Mouse (Mus musculus) forebrain, embryonic 14.5 days (tissue): Measurements from ENCODE around the gene Gstm3. TPM values are rescaled to one million over a fixed set of nuclear protein-coding genes. Genes with fewer than 3 reads are reported as not detected.
A peak's percentile ranks its signal among the peaks of the same experiment; 100 is the strongest.

ENCODE experiments used
- ATAC-seq: fragments of 200-750 bp; cut with Nextera tagmentation; 2 replicates; pipeline ENCODE4 v1.8.0; 2017; ENCODE audit warnings: mild to moderate bottlenecking, moderate library complexity
- DNase-seq: peaks from one replicate; pipeline ENCODE4 v3.0.0-alpha.2; 2015; ENCODE audit warnings: low spot score
- H3K27ac ChIP-seq: fragments of 300-500 bp; sonication (generic); 2 replicates; pipeline ENCODE4 v1.5.1; 2014; ENCODE audit warnings: low read depth, mild to moderate bottlenecking, control low read depth, low read length, moderate library complexity
- H3K27me3 ChIP-seq: fragments of 300-500 bp; sonication (generic); replicated peaks from 2 replicates; pipeline ENCODE4 v1.6.1; 2014; ENCODE audit warnings: low read length, control low read depth, mixed read lengths; ENCODE audit not compliant: control insufficient read depth, insufficient read depth
- H3K36me3 ChIP-seq: fragments of 300-500 bp; sonication (generic); 2 replicates; pipeline ENCODE4 v1.6.1; 2014; ENCODE audit warnings: low read length, control low read depth; ENCODE audit not compliant: control insufficient read depth, insufficient read depth
- H3K4me1 ChIP-seq: fragments of 300-500 bp; sonication (generic); 2 replicates; pipeline ENCODE4 v1.6.1; 2014; ENCODE audit warnings: antibody characterized with exemption, low read length, control low read depth; ENCODE audit not compliant: control insufficient read depth, insufficient read depth
- H3K4me2 ChIP-seq: fragments of 300-500 bp; sonication (generic); 2 replicates; pipeline ENCODE4 v1.6.1; 2014; ENCODE audit warnings: mild to moderate bottlenecking, control low read depth, low read length
- H3K4me3 ChIP-seq: fragments of 300-500 bp; sonication (generic); 2 replicates; pipeline ENCODE4 v1.5.1; 2014; ENCODE audit warnings: low read depth, low read length, control low read depth
- H3K9ac ChIP-seq: fragments of 300-500 bp; sonication (generic); 2 replicates; pipeline ENCODE4 v1.6.1; 2014; ENCODE audit warnings: mild to moderate bottlenecking, low read length, control low read depth, moderate library complexity
- H3K9me3 ChIP-seq: fragments of 300-500 bp; sonication (generic); replicated peaks from 2 replicates; pipeline ENCODE4 v1.6.1; 2016; ENCODE audit warnings: low read length, control low read depth, mixed read lengths; ENCODE audit not compliant: control insufficient read depth
- WGBS: fragments of 180-500 bp; shearing (Covaris S2); extraction: QIAGEN DNeasy Blood & Tissue Kit; methylation state at CpG from one replicate; pipeline ENCODE4 v1.1.7; 2014; 5-methylcytosine and 5-hydroxymethylcytosine counted together
- polyA plus RNA-seq: library from polyadenylated mRNA; unstranded; fragments of >200 nt; fragmentation: Nextera tagmentation; extraction: Ambion mirVana; gene quantifications from 2 replicates; pipeline ENCODE4 v1.2.1, GENCODE M21; 2014

The Gstm3 gene
- polyA plus RNA-seq, 1 experiment from 2014 or later = not detected

DNA sequence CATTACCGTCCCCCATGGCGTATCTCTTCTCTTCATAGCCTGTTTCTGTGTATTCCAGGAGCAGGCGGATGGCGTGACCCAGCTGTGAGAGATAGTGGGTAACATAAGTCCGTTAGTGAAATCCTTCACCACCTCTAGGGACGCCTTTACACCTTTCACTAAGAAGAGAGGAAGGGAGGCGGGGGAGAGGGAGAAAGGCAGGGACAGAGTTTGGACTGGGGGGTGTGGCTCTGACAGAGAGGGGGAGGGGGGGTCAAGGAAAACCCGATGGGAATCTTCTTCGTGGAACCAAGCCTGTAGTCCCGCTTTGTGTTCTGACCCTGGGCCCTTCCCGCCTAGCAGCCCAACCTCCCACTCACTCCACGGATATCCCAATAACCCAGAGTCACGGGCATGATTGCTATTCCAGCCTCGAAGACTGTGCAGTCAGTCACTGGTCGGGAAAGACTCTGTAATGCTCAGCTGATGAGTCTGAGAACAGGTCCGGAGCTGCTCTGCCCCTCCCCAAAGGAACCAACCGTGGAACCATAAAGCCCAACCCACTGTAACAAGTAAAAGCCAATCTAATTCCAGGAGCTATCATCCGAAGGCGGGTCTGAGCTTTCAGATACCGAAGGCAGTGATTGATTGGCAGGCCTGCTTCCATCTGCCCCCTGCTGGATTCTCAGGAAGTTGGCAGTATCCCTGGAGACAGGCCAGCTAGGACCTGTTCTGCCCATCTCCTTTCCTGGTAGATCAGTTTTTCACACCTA, 25.7 kb downstream of the Gstm3 start, which contains the start of gene Gstm6:
Gstm6 (minus strand) TSS at position 511 of the 752 bp plus-strand sequence.
- H3K27me3 ChIP-seq = no peaks in the 10 kb centered on the region
- peak within 1 kb of the TSS; percentile 10; the same call in 1 of the 2 replicates for H3K4me3 ChIP-seq
- no peaks in the 10 kb centered on the region for H3K9me3 ChIP-seq
- ATAC-seq = peak; percentile 91
- H3K4me2 ChIP-seq = peak within 1 kb of the TSS; percentile 37
- H3K27ac ChIP-seq = no peak within 1 kb of the TSS
- H3K36me3 ChIP-seq = no peaks in the 10 kb centered on the region
- DNase-seq = peak; percentile 87
- H3K9ac ChIP-seq = peak within 1 kb of the TSS; percentile 1; the same call in 1 of the 2 replicates
- 17% methylated on average over 20 of the region's 20 CpGs for WGBS
- 0 out of 2 replicates have a peak, but pooled peaks cover 4% of the 10 kb centered on the region for H3K4me1 ChIP-seq

DNA sequence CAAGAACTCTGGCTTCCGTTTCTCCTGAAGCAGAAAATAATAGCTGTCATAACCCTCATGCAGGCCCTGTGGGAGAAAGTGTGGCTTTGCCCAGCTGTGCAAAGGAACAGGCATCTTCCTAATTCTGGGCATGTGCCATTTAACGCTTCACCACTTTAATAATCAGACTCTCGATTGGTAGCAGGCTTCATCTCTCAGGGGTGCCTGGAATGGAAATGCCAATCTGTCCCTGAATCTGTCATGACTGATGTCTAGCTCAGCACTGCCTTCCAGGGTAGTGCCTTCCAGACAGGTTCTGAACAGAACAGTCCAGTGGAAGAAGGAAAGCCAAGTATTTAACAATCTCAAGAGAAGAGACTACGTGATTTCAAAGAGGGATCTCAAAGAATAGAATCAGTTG, 27.8 kb downstream of the Gstm3 start:
- WGBS = 74% methylated on average over 4 of the region's 4 CpGs

DNA sequence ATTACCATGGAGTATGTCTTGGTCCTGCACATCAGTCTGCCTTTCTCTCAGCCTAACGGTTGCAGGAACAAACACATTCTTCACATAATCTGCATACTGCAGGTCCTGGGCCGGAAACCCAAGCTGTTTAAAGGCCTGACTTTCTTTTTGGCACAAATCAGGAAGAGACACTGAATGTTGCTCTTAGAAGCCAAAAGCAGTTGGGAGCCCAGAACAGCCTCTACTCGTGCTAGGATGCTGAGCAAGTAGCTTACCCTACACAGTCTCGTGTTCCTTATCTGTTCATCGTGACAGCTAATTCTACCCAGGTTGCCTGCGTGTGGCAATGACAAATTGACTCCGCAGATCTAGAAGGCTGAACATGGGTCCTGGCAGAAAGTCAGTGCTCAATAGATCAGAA, 28.6 kb downstream of the Gstm3 start:
- H3K9me3 ChIP-seq = no peaks in the 10 kb centered on the region
- H3K9ac ChIP-seq = no peak overlapping the region
- no peak overlapping the region for H3K4me2 ChIP-seq
- ATAC-seq = no peak
- H3K36me3 ChIP-seq = no peaks in the 10 kb centered on the region
- no peaks in the 10 kb centered on the region for H3K27me3 ChIP-seq
- 86% methylated on average over 7 of the region's 7 CpGs for WGBS
- no peak for DNase-seq
- no peak overlapping the region for H3K4me3 ChIP-seq
- 0 out of 2 replicates have a peak, but pooled peaks cover 4% of the 10 kb centered on the region for H3K4me1 ChIP-seq
- no peak overlapping the region for H3K27ac ChIP-seq

More for the DNA sequence above, 27.8 kb downstream of the Gstm3 start:
- H3K36me3 ChIP-seq = no peaks in the 10 kb centered on the region
- ATAC-seq (no peak), DNase-seq (no peak)
- H3K4me1 ChIP-seq = 0 out of 2 replicates have a peak, but pooled peaks cover 4% of the 10 kb centered on the region
- no peak overlapping the region for H3K9ac ChIP-seq
- no peaks in the 10 kb centered on the region for H3K27me3 ChIP-seq
- no peak overlapping the region for H3K4me3 ChIP-seq
- H3K27ac ChIP-seq = no peak overlapping the region
- no peaks in the 10 kb centered on the region for H3K9me3 ChIP-seq
- no peak overlapping the region for H3K4me2 ChIP-seq

DNA sequence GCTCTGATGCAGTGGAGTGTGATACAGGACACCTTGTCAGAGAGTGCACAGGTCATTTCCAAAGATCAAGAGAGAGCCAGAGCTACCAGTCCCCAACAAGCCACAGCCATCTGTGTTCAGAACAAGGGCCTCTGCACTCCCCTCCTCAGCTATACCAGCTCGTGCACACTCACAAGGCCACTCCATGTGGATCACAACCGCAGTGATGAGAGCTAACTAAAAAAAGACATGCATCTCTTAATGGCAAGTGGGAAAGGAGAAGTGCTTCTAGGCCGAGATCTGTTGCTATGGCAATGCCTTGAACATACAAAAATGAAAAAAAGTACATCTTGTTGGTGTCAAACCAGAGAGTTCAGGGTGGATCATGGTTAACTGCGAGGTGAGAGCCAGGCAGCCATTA, 29.3 kb downstream of the Gstm3 start:
- Histone ChIP-seq H3K4me3 (no peak overlapping the region), H3K27ac (no peak overlapping the region), H3K27me3 (no peaks in the 10 kb centered on the region), H3K4me2 (no peak overlapping the region), H3K36me3 (no peaks in the 10 kb centered on the region), H3K4me1 (0 out of 2 replicates have a peak, but pooled peaks cover 4% of the 10 kb centered on the region), H3K9me3 (no peaks in the 10 kb centered on the region), H3K9ac (no peak overlapping the region)
- no peak for ATAC-seq
- 74% methylated on average over 4 of the region's 4 CpGs for WGBS
- no peak for DNase-seq

DNA sequence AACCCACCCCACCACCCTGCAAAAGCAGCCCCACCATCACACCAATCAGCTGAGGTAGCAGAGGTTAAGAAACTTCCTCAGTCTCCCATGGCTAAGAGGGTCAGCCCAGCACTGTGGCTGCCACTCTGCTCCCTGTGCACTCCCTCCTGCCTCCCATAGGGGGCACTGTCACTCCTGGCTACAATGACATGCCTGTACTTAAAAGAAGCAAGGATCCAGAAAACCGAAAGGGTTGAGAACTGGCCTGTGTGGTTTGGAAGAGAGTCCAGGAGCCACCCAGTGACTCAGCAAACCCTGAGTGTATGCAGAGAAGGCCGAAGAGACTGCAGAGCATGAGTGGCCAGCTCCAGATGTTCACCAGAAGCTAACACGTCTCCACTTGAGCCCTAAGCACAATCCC, 29.7 kb downstream of the Gstm3 start:
- Histone ChIP-seq H3K4me3 (no peak overlapping the region), H3K9me3 (no peaks in the 10 kb centered on the region), H3K27ac (no peak overlapping the region), H3K4me2 (no peak overlapping the region), H3K9ac (no peak overlapping the region), H3K4me1 (0 out of 2 replicates have a peak, but pooled peaks cover 4% of the 10 kb centered on the region), H3K36me3 (no peaks in the 10 kb centered on the region), H3K27me3 (no peaks in the 10 kb centered on the region)
- DNase-seq = peak; percentile 40
- no peak for ATAC-seq
- 54% methylated on average over 3 of the region's 3 CpGs for WGBS

DNA sequence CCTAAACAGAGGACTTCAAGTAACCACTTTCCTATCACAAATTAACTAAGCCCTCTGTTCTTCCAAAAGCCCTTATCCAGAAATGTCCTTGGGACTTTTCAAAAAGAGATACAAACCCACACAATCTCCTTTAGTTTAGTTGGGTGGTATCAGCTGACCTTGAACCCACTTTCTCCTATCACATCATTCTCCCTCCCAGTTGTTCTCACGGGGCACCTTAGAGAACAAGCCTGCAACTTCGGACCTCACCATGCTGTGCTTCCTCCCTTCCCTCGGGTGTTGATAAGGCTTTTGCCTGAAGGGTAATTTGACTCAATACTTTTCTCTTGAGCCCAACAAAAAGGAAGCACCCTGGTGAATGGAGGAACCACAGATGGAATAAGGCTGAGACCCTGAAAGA, 33.2 kb downstream of the Gstm3 start:
- Histone ChIP-seq H3K36me3 (no peaks in the 10 kb centered on the region), H3K4me3 (no peak overlapping the region), H3K27ac (no peak overlapping the region), H3K4me1 (0 out of 2 replicates have a peak, but pooled peaks cover 2% of the 10 kb centered on the region), H3K9ac (no peak overlapping the region), H3K4me2 (no peak overlapping the region), H3K9me3 (no peaks in the 10 kb centered on the region), H3K27me3 (no peaks in the 10 kb centered on the region)
- no peak for ATAC-seq
- no peak for DNase-seq
- 61% methylated on average over 3 of the region's 3 CpGs for WGBS

DNA sequence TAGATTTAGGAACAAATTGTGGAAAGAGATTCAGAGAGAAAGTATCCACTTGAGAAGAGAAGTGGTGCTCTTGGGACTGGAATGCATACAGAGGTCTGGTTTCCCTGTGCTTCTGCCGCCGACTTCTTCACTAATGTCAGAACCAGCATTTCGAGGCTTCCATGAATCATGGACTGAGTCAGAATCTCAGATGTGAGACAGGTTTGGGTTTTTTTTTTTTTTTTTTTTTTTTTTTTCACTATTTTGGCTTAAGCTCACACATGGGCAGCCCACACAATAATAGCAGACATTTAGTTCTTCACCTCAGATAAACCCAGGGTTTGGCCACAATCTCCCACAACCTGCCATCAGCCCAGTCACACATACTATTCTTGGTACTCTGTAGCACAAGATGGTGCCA, 33.8 kb downstream of the Gstm3 start:
- 0 out of 2 replicates have a peak, but pooled peaks cover 3% of the 10 kb centered on the region for H3K4me1 ChIP-seq
- H3K9me3 ChIP-seq = no peaks in the 10 kb centered on the region
- DNase-seq = no peak
- no peaks in the 10 kb centered on the region for H3K36me3 ChIP-seq
- ATAC-seq = no peak
- H3K9ac ChIP-seq = no peak overlapping the region
- H3K4me2 ChIP-seq = no peak overlapping the region
- no peaks in the 10 kb centered on the region for H3K27me3 ChIP-seq
- H3K27ac ChIP-seq = no peak overlapping the region
- H3K4me3 ChIP-seq = no peak overlapping the region
- WGBS = 88% methylated on average over 3 of the region's 3 CpGs

DNA sequence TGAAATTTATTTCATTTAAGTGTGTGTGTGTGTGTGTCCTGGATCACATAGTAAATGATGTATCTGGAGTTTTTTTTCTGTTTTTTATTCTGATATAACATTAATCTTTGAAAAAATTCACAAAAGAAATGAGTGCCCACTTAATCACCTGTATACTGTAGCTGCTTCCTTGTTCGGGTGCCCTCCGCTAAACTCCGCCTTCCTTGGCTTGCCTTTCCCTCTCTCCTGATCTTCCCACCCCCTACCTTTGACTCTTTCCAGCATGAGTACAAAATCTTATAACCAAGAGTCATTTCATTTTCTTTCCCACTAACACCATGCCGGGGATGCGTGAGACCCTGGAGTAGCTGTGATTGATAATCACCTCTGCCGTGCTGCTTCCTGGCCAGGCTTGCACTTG, 37.0 kb downstream of the Gstm3 start:
- no peak for DNase-seq
- ATAC-seq = peak; percentile 11; the same call in 1 of the 2 replicates
- 0 out of 2 replicates have a peak overlapping the region, but pooled peaks have one; percentile 81 for H3K27ac ChIP-seq

DNA sequence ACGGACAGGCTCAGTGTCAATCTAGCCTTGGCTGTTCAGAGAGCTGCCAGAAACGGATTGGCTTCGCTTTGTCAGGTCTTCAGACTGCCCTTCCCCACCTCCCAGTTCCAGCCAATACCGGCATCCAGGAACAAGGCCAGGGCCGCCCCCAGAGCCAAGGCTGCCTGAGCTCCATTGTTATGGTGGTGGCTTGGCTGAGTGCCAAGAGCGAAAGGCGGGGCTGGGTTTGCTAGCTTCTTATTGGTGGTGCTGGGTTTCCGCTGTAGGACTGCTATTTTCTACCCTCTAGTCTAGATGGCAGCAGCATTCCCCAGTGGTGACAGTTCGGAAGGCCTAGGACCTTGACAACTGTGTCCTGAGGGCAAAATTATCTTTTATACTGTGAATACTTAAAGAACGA, 37.4 kb downstream of the Gstm3 start, which contains the start of gene Gstm7:
Gstm7 (minus strand) TSS at position 148 of the 400 bp plus-strand sequence.
- Histone ChIP-seq H3K4me2 (peak within 1 kb of the TSS; percentile 49), H3K27me3 (no peaks in the 10 kb centered on the region), H3K9me3 (no peaks in the 10 kb centered on the region), H3K4me1 (0 out of 2 replicates have a peak, but pooled peaks cover 3% of the 10 kb centered on the region), H3K27ac (peak within 1 kb of the TSS; percentile 81), H3K36me3 (no peaks in the 10 kb centered on the region), H3K4me3 (peak within 1 kb of the TSS; percentile 29), H3K9ac (peak within 1 kb of the TSS; percentile 58)
- DNase-seq = peak; percentile 98
- ATAC-seq = peak; percentile 98
- WGBS = 3% methylated on average over 10 of the region's 10 CpGs

More for the DNA sequence above, 37.0 kb downstream of the Gstm3 start:
- 74% methylated on average over 6 of the region's 6 CpGs for WGBS
- Histone ChIP-seq H3K36me3 (no peaks in the 10 kb centered on the region), H3K4me2 (no peak overlapping the region), H3K9me3 (no peaks in the 10 kb centered on the region), H3K4me3 (no peak overlapping the region), H3K27me3 (no peaks in the 10 kb centered on the region), H3K4me1 (0 out of 2 replicates have a peak, but pooled peaks cover 3% of the 10 kb centered on the region), H3K9ac (no peak overlapping the region)
